Mouse (Mus musculus) neural tube, embryonic 15.5 days (tissue): ENCODE measurements around the gene Rps9. TPM values are rescaled to one million over a fixed set of nuclear protein-coding genes. Genes with fewer than 3 reads are reported as not detected.
A peak's percentile ranks its signal among the peaks of the same experiment; 100 is the strongest.
"Not testable (repeated sequence)": the region's sequence is repeated elsewhere in the genome, so short reads cannot be mapped to it uniquely, and the experiment has no call there.

Source experiments
- ATAC-seq: fragments of 200-750 bp; cut with Nextera tagmentation; 2 replicates; pipeline ENCODE4 v1.8.0; 2017; ENCODE audit warnings: mild to moderate bottlenecking, moderate TSS enrichment, moderate library complexity; ENCODE audit not compliant: low FRiP score
- H3K27ac ChIP-seq: fragments of 300-500 bp; sonication (generic); replicated peaks from 2 replicates; pipeline ENCODE4 v1.5.1; 2015; ENCODE audit warnings: mild to moderate bottlenecking, inconsistent platforms
- H3K27me3 ChIP-seq: fragments of 300-500 bp; sonication (generic); replicated peaks from 2 replicates; pipeline ENCODE4 v1.6.1; 2015; ENCODE audit warnings: inconsistent platforms
- H3K36me3 ChIP-seq: fragments of 300-500 bp; sonication (generic); 2 replicates; pipeline ENCODE4 v1.6.1; 2015; ENCODE audit warnings: inconsistent platforms
- H3K4me1 ChIP-seq: fragments of 300-500 bp; sonication (generic); 2 replicates; pipeline ENCODE4 v1.6.1; 2015; ENCODE audit warnings: inconsistent platforms
- H3K4me2 ChIP-seq: fragments of 300-500 bp; sonication (generic); 2 replicates; pipeline ENCODE4 v1.6.1; 2015; ENCODE audit warnings: inconsistent platforms, mild to moderate bottlenecking, moderate library complexity
- H3K4me3 ChIP-seq: fragments of 300-500 bp; sonication (generic); replicated peaks from 2 replicates; pipeline ENCODE4 v1.5.1; 2015; ENCODE audit warnings: mild to moderate bottlenecking, inconsistent platforms
- H3K9ac ChIP-seq: fragments of 300-500 bp; sonication (generic); replicated peaks from 2 replicates; pipeline ENCODE4 v1.6.1; 2015; ENCODE audit warnings: mild to moderate bottlenecking, inconsistent platforms
- H3K9me3 ChIP-seq: fragments of 300-500 bp; sonication (generic); replicated peaks from 2 replicates; pipeline ENCODE4 v1.6.1; 2016; ENCODE audit warnings: inconsistent platforms
- WGBS: fragments of 180-500 bp; shearing (Covaris S2); methylation state at CpG from one replicate; pipeline ENCODE4 v1.1.7; 2015; ENCODE audit warnings: mixed read lengths; 5-methylcytosine and 5-hydroxymethylcytosine counted together
- polyA plus RNA-seq: library from polyadenylated mRNA; unstranded; fragments of >200 nt; fragmentation: Nextera tagmentation; extraction: Ambion mirVana; gene quantifications from 2 replicates; pipeline ENCODE4 v1.2.1, GENCODE M21; 2015

Gene Rps9
- polyA plus RNA-seq, 1 experiment from 2014 or later: 710 TPM

- 19% methylated on average over 6 of the region's 6 CpGs for WGBS
- H3K27me3 ChIP-seq: no peaks in the 10 kb centered on the region
- no peaks in the 10 kb centered on the region for H3K9me3 ChIP-seq
- H3K4me3 ChIP-seq: peak overlapping the region; percentile 77
- peak; percentile 36; the same call in 1 of the 2 replicates for ATAC-seq
- H3K36me3 ChIP-seq: peaks cover 43% of the 10 kb centered on the region
- H3K27ac ChIP-seq: peak overlapping the region; percentile 95
- peaks cover 23% of the 10 kb centered on the region for H3K4me1 ChIP-seq
- H3K9ac ChIP-seq: peak overlapping the region; percentile 74
- H3K4me2 ChIP-seq: peak overlapping the region; percentile 78
Measured at GRCm38 (mm10) chr7:3703148-3703878, 480 bp upstream of the Rps9 start.

GRCm38 (mm10) chr7:3704475-3704874, 682 bp downstream of the Rps9 start:
- peaks cover 38% of the 10 kb centered on the region for H3K36me3 ChIP-seq
- H3K27ac ChIP-seq: peak overlapping the region; percentile 95
- peak overlapping the region; percentile 74 for H3K9ac ChIP-seq
- no peaks in the 10 kb centered on the region for H3K9me3 ChIP-seq
- peaks cover 23% of the 10 kb centered on the region for H3K4me1 ChIP-seq
- 3% methylated on average over 20 of the region's 20 CpGs for WGBS
- peak overlapping the region; percentile 77 for H3K4me3 ChIP-seq
- no peaks in the 10 kb centered on the region for H3K27me3 ChIP-seq
- ATAC-seq: peak; percentile 73
- peak overlapping the region; percentile 78 for H3K4me2 ChIP-seq

- peak overlapping the region; percentile 74 for H3K9ac ChIP-seq
- H3K4me2 ChIP-seq: peak overlapping the region; percentile 78
- H3K4me3 ChIP-seq: peak overlapping the region; percentile 77
- not testable (repeated sequence) for H3K27me3 ChIP-seq, H3K27ac ChIP-seq, H3K9me3 ChIP-seq, ATAC-seq
- 5% methylated on average over 7 of the region's 7 CpGs for WGBS
- peaks cover 23% of the 10 kb centered on the region for H3K4me1 ChIP-seq
- H3K36me3 ChIP-seq: peaks cover 32% of the 10 kb centered on the region
Measured at GRCm38 (mm10) chr7:3705461-3705860, 1.7 kb downstream of the Rps9 start.

GRCm38 (mm10) chr7:3705911-3706310, 2.1 kb downstream of the Rps9 start:
- Histone ChIP-seq H3K9ac (peak overlapping the region; percentile 74), H3K4me1 (peaks cover 23% of the 10 kb centered on the region), H3K4me3 (peak overlapping the region; percentile 77), H3K36me3 (peaks cover 30% of the 10 kb centered on the region), H3K4me2 (peak overlapping the region; percentile 78), H3K27ac (no peak overlapping the region), H3K9me3 (no peaks in the 10 kb centered on the region), H3K27me3 (no peaks in the 10 kb centered on the region)
- ATAC-seq: no peak
- WGBS: 33% methylated on average over 6 of the region's 6 CpGs

GRCm38 (mm10) chr7:3706343-3706934, 2.6 kb downstream of the Rps9 start:
- Histone ChIP-seq H3K27me3 (no peaks in the 10 kb centered on the region), H3K9ac (peak overlapping the region; percentile 74; the same call in 1 of the 2 replicates), H3K36me3 (peaks cover 27% of the 10 kb centered on the region), H3K9me3 (no peaks in the 10 kb centered on the region), H3K4me1 (peaks cover 23% of the 10 kb centered on the region), H3K4me3 (peak overlapping the region; percentile 77), H3K4me2 (peak overlapping the region; percentile 78), H3K27ac (no peak overlapping the region)
- WGBS: 50% methylated on average over 11 of the region's 11 CpGs
- ATAC-seq: no peak

GRCm38 (mm10) chr7:3707027-3707426, 3.2 kb downstream of the Rps9 start:
- no peak for ATAC-seq
- H3K27ac ChIP-seq: no peak overlapping the region
- peaks cover 22% of the 10 kb centered on the region for H3K36me3 ChIP-seq
- H3K4me2 ChIP-seq: peak overlapping the region; percentile 78; the same call in 1 of the 2 replicates
- H3K9ac ChIP-seq: 0 out of 2 replicates have a peak overlapping the region, but pooled peaks have one; percentile 10
- 59% methylated on average over 4 of the region's 4 CpGs for WGBS
- no peak overlapping the region for H3K4me3 ChIP-seq
- no peaks in the 10 kb centered on the region for H3K27me3 ChIP-seq
- H3K9me3 ChIP-seq: no peaks in the 10 kb centered on the region
- peaks cover 23% of the 10 kb centered on the region for H3K4me1 ChIP-seq

- 23% methylated on average over 7 of the region's 7 CpGs for WGBS
- no peak overlapping the region for H3K4me3 ChIP-seq
- peaks cover 23% of the 10 kb centered on the region for H3K4me1 ChIP-seq
- H3K27me3 ChIP-seq: no peaks in the 10 kb centered on the region
- no peak overlapping the region for H3K4me2 ChIP-seq
- no peak overlapping the region for H3K27ac ChIP-seq
- H3K36me3 ChIP-seq: peaks cover 22% of the 10 kb centered on the region
- no peak overlapping the region for H3K9ac ChIP-seq
- no peak for ATAC-seq
- no peaks in the 10 kb centered on the region for H3K9me3 ChIP-seq
Measured at GRCm38 (mm10) chr7:3707568-3708413, 4.0 kb downstream of the Rps9 start.

- peaks cover 23% of the 10 kb centered on the region for H3K4me1 ChIP-seq
- 36% methylated on average over 5 of the region's 5 CpGs for WGBS
- not testable (repeated sequence) for ATAC-seq
Measured at GRCm38 (mm10) chr7:3708447-3708980, 4.7 kb downstream of the Rps9 start.

GRCm38 (mm10) chr7:3709000-3709399, 5.2 kb downstream of the Rps9 start:
- no peak for ATAC-seq
- H3K4me3 ChIP-seq: no peak overlapping the region
- no peaks in the 10 kb centered on the region for H3K27me3 ChIP-seq
- peaks cover 22% of the 10 kb centered on the region for H3K36me3 ChIP-seq
- H3K27ac ChIP-seq: no peak overlapping the region
- no peak overlapping the region for H3K9ac ChIP-seq
- WGBS: 85% methylated on average over 1 of the region's 1 CpGs
- H3K9me3 ChIP-seq: no peaks in the 10 kb centered on the region
- H3K4me1 ChIP-seq: peaks cover 23% of the 10 kb centered on the region
- no peak overlapping the region for H3K4me2 ChIP-seq

More at GRCm38 (mm10) chr7:3708447-3708980, 4.7 kb downstream of the Rps9 start:
- not testable (repeated sequence) for H3K27ac ChIP-seq, H3K27me3 ChIP-seq, H3K4me2 ChIP-seq, H3K9ac ChIP-seq, H3K9me3 ChIP-seq, H3K4me3 ChIP-seq
- H3K36me3 ChIP-seq: peaks cover 22% of the 10 kb centered on the region

GRCm38 (mm10) chr7:3712264-3712942, 8.6 kb downstream of the Rps9 start:
- Histone ChIP-seq H3K36me3 (peaks cover 8% of the 10 kb centered on the region; the same call in 1 of the 2 replicates), H3K4me1 (no peaks in the 10 kb centered on the region), H3K9me3 (no peaks in the 10 kb centered on the region), H3K27ac (no peak overlapping the region), H3K9ac (no peak overlapping the region), H3K4me3 (no peak overlapping the region), H3K27me3 (no peaks in the 10 kb centered on the region), H3K4me2 (no peak overlapping the region)
- ATAC-seq: no peak
- WGBS: 38% methylated on average over 5 of the region's 5 CpGs

- no peaks in the 10 kb centered on the region for H3K4me1 ChIP-seq
- 62% methylated on average over 1 of the region's 1 CpGs for WGBS
Measured at GRCm38 (mm10) chr7:3715249-3715648, 11.5 kb downstream of the Rps9 start.

More at GRCm38 (mm10) chr7:3715249-3715648, 11.5 kb downstream of the Rps9 start:
- ATAC-seq: no peak
- Histone ChIP-seq H3K9ac (no peak overlapping the region), H3K4me2 (no peak overlapping the region), H3K27ac (no peak overlapping the region), H3K27me3 (no peaks in the 10 kb centered on the region), H3K36me3 (no peaks in the 10 kb centered on the region), H3K9me3 (no peaks in the 10 kb centered on the region), H3K4me3 (no peak overlapping the region)
